Mouse (Mus musculus) lung, embryonic 16.5 days (tissue): ENCODE data around the gene Tgif2. TPM values are rescaled to one million over a fixed set of nuclear protein-coding genes. Genes with fewer than 3 reads are reported as not detected.
"Not testable (repeated sequence)": the region's sequence is repeated elsewhere in the genome, so short reads cannot be mapped to it uniquely, and the experiment has no call there.

ENCODE experiments used
- ATAC-seq: fragments of 200-750 bp; cut with Nextera tagmentation; 2 replicates; pipeline ENCODE4 v1.8.0; 2017; ENCODE audit warnings: low read depth, mild to moderate bottlenecking, moderate library complexity
- H3K27ac ChIP-seq: fragments of 300-500 bp; sonication (generic); 2 replicates; pipeline ENCODE4 v1.5.1; 2014; ENCODE audit warnings: mild to moderate bottlenecking, control low read depth, low read length
- H3K27me3 ChIP-seq: fragments of 300-500 bp; sonication (generic); 2 replicates; pipeline ENCODE4 v1.6.1; 2014; ENCODE audit warnings: low read depth, low read length, mixed read lengths; ENCODE audit not compliant: control insufficient read depth, insufficient read depth
- H3K36me3 ChIP-seq: fragments of 300-500 bp; sonication (generic); 2 replicates; pipeline ENCODE4 v1.6.1; 2014; ENCODE audit warnings: low read length; ENCODE audit not compliant: control insufficient read depth, insufficient read depth
- H3K4me1 ChIP-seq: fragments of 300-500 bp; sonication (generic); replicated peaks from 2 replicates; pipeline ENCODE4 v1.6.1; 2014; ENCODE audit warnings: low read length, mixed read lengths; ENCODE audit not compliant: control insufficient read depth, insufficient read depth
- H3K4me2 ChIP-seq: fragments of 300-500 bp; sonication (generic); 2 replicates; pipeline ENCODE4 v1.6.1; 2014; ENCODE audit warnings: low read depth, low read length, control low read depth
- H3K4me3 ChIP-seq: fragments of 300-500 bp; sonication (generic); 2 replicates; pipeline ENCODE4 v1.5.1; 2014; ENCODE audit warnings: mild to moderate bottlenecking, low read length, control low read depth
- H3K9ac ChIP-seq: fragments of 300-500 bp; sonication (generic); 2 replicates; pipeline ENCODE4 v1.6.1; 2014; ENCODE audit warnings: low read length, control low read depth
- H3K9me3 ChIP-seq: fragments of 300-500 bp; sonication (generic); 2 replicates; pipeline ENCODE4 v1.6.1; 2016; ENCODE audit warnings: low read length; ENCODE audit not compliant: control insufficient read depth
- WGBS: fragments of 180-500 bp; shearing (Covaris S2); extraction: QIAGEN DNeasy Blood & Tissue Kit; methylation state at CpG from one replicate; pipeline ENCODE4 v1.1.7; 2014; 5-methylcytosine and 5-hydroxymethylcytosine counted together
- polyA plus RNA-seq: library from polyadenylated mRNA; unstranded; fragments of >200 nt; fragmentation: Nextera tagmentation; extraction: Ambion mirVana; gene quantifications from 2 replicates; pipeline ENCODE4 v1.2.1, GENCODE M21; 2015

The Tgif2 gene
- polyA plus RNA-seq, 1 experiment from 2014 or later = 47.7 TPM

DNA sequence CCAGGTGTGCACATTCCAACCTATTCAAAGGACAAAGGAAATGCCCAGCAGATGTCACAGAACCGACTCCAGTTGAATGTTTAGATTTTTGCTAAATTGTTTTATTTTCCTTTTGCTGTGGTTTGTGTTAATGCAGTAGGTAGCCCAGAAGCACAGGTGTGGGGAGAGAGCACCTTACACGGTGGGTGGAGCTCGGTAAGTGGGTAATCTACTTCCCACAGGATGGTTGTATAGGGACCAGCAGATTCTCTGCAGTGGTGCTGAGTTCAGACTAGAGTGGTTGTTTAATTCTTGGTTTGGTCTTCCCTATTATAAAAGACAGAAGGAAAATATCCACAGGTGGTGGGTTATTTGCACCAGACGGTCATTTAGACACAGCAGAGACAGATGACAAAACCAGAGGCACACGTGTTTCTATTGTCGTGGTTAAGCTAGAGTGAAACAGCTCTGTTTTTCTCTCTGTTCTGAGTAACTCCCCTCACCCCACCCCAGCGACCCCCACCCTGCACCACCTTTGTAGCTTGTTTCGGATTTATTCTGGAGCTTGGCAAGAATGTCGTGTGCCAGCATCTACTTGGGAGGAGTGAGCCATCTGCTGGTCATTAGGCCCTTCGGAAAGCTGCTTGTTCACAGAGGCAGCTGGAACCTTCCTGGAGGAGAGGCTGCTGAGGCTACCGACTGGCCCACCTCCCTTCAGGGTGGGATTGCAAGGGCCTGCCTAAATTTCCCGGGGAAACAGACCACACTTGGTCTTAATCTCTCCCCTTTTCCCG lies 14.4 kb downstream of the Tgif2 start:
- 45% methylated on average over 13 of the region's 13 CpGs for WGBS
- ATAC-seq = peak; percentile 32; the same call in 1 of the 2 replicates
- H3K27ac ChIP-seq = 0 out of 2 replicates have a peak overlapping the region, but pooled peaks have one; percentile 13
- H3K9me3 ChIP-seq, H3K4me1 ChIP-seq, H3K9ac ChIP-seq, H3K4me3 ChIP-seq, H3K27me3 ChIP-seq, H3K4me2 ChIP-seq: not testable (repeated sequence)
- H3K36me3 ChIP-seq = peaks cover 19% of the 10 kb centered on the region

DNA sequence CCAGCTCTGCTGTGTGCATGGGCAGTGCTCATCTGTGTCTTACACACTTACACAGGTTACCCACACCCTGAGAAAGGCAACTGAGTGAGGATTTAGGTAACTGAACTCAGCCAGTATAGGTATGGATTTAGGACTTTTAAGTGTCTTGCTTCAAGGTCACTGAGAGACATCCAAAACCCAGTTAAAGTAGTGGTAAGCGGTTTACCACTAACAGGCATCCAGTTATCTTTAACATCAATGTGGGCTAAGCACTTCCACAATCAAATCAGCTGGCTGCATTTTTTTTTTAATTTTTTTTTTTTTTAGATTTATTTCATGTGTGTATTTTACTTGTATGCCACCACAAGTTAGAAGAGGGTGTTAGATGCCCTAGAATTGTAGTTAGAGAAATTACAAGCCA lies 16.5 kb downstream of the Tgif2 start:
- Histone ChIP-seq H3K4me3 (no peak overlapping the region), H3K9me3 (no peaks in the 10 kb centered on the region), H3K27me3 (no peaks in the 10 kb centered on the region), H3K27ac (no peak overlapping the region), H3K4me2 (no peak overlapping the region), H3K36me3 (peaks cover 11% of the 10 kb centered on the region), H3K4me1 (peaks cover 3% of the 10 kb centered on the region), H3K9ac (no peak overlapping the region)
- no peak for ATAC-seq
- WGBS = 89% methylated on average over 1 of the region's 1 CpGs

DNA sequence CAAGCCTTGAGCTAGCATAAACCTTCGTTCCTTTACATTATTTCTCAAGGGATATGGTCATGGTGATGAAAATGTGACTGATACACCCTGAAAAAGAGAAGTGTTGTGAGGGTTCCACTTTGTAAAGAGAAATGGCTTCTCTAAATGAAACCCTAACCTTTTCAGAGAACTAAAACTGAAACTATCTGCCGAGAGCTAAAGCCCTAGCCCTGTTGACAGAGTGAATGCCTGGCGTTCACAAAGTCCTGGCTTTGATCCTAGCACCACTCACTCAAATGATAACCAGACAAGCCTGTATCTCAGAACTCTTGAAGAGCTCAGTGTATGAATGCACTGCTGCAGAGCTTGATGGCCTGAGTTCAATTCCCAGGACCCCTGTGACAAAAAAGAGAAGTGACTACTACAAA lies 17.6 kb downstream of the Tgif2 start:
- no peak overlapping the region for H3K4me3 ChIP-seq
- peaks cover 7% of the 10 kb centered on the region for H3K36me3 ChIP-seq
- no peak for ATAC-seq
- no peak overlapping the region for H3K4me2 ChIP-seq
- H3K9ac ChIP-seq = no peak overlapping the region
- WGBS = 39% methylated on average over 3 of the region's 3 CpGs
- H3K27ac ChIP-seq = peak overlapping the region; percentile 34
- H3K4me1 ChIP-seq = peaks cover 9% of the 10 kb centered on the region
- no peaks in the 10 kb centered on the region for H3K9me3 ChIP-seq
- no peaks in the 10 kb centered on the region for H3K27me3 ChIP-seq

DNA sequence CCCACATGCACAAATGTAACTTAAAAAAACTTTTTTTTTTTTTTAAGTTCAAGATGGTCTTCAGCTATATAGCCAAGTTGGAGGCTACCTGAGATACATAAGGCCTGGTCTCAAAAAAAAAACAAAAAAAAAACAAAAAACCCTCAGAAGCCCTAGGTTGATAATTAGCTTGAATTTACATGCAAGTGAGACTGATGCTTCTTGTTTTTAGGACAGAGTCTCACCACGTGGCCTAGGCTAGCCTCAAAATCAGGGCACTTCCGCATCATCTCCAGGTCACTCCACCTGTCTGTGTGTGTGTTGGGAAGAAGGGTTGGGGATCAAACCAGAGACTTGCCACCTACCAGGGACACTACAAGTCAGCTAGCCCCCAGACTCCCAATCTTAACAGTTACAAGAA lies 18.0 kb downstream of the Tgif2 start, which contains the start of gene 4930518I15Rik:
TSS of gene 4930518I15Rik (minus strand) at position 112 of the 400 bp plus-strand sequence.
- WGBS = 84% methylated on average over 2 of the region's 2 CpGs
- Histone ChIP-seq H3K4me1 (peaks cover 9% of the 10 kb centered on the region), H3K36me3 (peaks cover 7% of the 10 kb centered on the region), H3K4me3 (no peak within 1 kb of the TSS), H3K27ac (peak within 1 kb of the TSS; percentile 40), H3K9ac (peak within 1 kb of the TSS; percentile 35; the same call in 1 of the 2 replicates), H3K9me3 (no peaks in the 10 kb centered on the region), H3K27me3 (no peaks in the 10 kb centered on the region), H3K4me2 (no peak within 1 kb of the TSS)
- ATAC-seq = no peak

DNA sequence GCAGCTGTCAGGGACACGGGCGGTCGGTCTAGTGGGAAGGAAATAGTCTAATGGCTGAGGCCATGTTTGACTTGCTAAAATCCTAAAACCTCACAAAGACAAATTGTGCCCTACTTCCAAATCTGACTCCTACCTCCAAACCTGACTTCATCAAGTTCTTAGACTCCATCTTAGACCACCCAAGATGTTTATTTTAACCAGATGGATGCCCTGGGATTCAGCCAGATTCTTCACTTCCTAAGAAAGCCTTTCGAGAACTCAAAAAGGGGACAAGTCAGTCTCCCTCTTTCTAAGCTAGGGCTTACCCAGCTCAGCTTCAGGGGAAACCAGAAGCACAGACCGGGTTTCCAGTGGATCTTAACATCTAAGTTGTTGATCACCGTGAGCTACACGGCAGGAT lies 18.9 kb downstream of the Tgif2 start:
- Histone ChIP-seq H3K27ac (peak overlapping the region; percentile 40), H3K27me3 (no peaks in the 10 kb centered on the region), H3K4me2 (no peak overlapping the region), H3K4me1 (peaks cover 9% of the 10 kb centered on the region), H3K4me3 (no peak overlapping the region), H3K9ac (peak overlapping the region; percentile 35; the same call in 1 of the 2 replicates), H3K9me3 (no peaks in the 10 kb centered on the region), H3K36me3 (peaks cover 7% of the 10 kb centered on the region)
- WGBS = 53% methylated on average over 7 of the region's 7 CpGs
- no peak for ATAC-seq

DNA sequence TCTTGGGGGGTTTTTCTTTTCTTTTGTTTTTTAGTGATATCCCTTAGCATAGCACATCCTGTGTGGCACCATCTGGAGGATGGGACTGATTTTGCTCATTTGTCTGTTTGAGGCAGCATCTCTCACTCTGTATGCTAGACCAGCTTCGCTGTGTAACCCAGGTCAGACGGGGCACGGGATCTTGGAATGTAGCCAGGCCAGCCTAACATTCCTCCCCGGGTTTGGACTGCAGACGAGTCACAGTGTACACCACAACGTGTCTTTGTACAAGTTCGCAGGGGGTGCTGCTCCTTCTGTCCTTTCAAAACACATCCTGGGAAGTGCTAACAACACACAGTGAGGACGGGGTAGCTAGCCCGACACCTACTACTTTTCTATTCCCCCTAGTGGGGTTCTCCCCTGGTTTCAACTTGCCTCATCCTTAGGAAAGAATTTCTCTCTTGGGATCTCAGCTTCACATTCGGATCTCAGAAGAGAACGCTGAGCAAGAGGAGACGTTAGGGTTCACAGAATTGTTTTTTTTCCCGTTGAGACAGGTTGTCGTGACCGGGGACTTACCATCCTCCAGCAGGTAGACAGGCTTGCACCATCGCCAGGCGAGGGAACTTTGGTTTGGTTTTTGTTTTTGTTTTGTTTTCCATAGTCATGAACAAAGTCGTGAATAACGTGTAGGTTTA lies 22.4 kb downstream of the Tgif2 start:
- ATAC-seq = no peak
- Histone ChIP-seq H3K36me3 (peaks cover 5% of the 10 kb centered on the region; the same call in 1 of the 2 replicates), H3K4me1 (peaks cover 20% of the 10 kb centered on the region), H3K4me3 (peak overlapping the region; percentile 98), H3K27ac (peak overlapping the region; percentile 97), H3K27me3 (no peaks in the 10 kb centered on the region), H3K4me2 (peak overlapping the region; percentile 78), H3K9me3 (no peaks in the 10 kb centered on the region), H3K9ac (peak overlapping the region; percentile 69)
- WGBS = 0% methylated on average over 19 of the region's 19 CpGs

DNA sequence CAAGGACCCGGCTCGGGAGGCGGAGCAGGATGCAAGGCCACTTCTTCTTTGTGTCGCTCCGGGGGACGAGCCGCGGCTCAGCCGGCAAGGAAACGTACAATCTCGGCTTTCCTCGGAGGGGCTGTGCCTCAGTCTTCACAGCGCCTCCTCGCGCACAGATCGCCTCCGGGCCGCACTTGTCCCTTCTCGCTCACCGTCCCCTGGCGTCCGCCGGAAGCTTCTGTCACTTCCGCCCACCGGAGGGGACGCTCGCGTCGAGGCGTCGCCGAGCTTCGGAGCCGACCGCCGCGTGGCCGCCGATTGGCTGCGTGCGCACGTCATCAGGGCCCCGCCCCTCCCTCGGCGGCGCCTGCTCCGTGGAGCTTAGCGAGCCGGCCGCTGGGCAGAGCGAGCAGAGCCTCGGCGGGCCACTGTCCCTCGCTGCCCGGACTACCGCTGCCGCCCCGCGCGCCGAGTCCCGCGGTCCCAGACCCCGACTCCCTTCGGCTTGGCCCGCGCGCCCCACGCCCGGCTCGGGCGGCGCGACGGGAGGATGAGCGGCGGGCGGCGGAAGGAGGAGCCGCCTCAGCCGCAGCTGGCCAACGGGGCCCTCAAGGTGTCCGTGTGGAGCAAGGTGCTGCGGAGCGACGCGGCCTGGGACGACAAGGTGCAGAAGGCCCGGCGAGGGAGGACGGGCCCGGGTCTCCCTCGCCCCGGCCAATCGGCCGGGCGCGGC lies 23.1 kb downstream of the Tgif2 start, which contains the start of gene Rab5if:
TSS of gene Rab5if (plus strand) at position 357 of the 715 bp plus-strand sequence.
- ATAC-seq = peak; percentile 97
- Histone ChIP-seq H3K27me3 (no peaks in the 10 kb centered on the region), H3K36me3 (peaks cover 5% of the 10 kb centered on the region; the same call in 1 of the 2 replicates), H3K9ac (peak within 1 kb of the TSS; percentile 99), H3K27ac (peak within 1 kb of the TSS; percentile 97), H3K4me3 (peak within 1 kb of the TSS; percentile 98), H3K4me1 (peaks cover 20% of the 10 kb centered on the region), H3K4me2 (peak within 1 kb of the TSS; percentile 78), H3K9me3 (no peaks in the 10 kb centered on the region)
- WGBS = 0% methylated on average over 80 of the region's 98 CpGs

DNA sequence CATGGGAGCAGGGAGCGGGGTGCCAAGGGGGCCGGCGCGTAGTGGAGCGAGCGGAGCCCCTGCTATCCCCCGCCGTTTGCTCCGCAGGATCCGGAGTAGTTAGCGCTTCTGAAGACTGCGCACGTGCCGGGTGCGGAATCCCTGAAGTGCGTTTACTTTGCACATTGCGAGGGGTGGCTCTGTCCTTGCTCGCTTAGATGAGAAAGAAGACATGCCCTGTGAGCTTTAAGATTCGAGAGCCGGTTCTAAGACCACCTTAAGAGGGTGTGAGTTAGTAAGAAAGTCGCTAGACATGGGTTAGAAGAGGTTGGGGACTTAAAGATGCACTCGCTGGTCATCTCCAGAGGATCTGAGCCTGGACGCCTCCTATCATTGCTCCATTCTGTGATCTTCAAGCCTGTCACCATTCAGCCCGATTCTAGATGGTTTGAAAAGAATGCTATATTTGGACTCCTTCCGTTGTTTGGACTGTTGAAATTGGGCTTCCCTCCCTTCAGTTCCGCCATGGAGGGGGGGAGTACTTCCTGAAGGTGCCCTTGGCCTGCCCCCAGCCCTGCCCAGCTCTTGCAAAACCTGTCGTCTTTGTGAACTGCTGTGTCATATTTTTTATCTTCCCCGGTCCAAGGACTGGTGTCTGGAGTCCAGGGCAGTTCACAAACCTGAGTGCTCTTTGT lies 23.8 kb downstream of the Tgif2 start:
- H3K9ac ChIP-seq = peak overlapping the region; percentile 99
- peak overlapping the region; percentile 61 for H3K4me2 ChIP-seq
- H3K36me3 ChIP-seq = peaks cover 5% of the 10 kb centered on the region; the same call in 1 of the 2 replicates
- H3K4me1 ChIP-seq = peaks cover 18% of the 10 kb centered on the region
- peak overlapping the region; percentile 94 for H3K27ac ChIP-seq
- H3K9me3 ChIP-seq = no peaks in the 10 kb centered on the region
- H3K27me3 ChIP-seq = no peaks in the 10 kb centered on the region
- ATAC-seq = peak; percentile 3; the same call in 1 of the 2 replicates
- H3K4me3 ChIP-seq = peak overlapping the region; percentile 98
- WGBS = 1% methylated on average over 28 of the region's 28 CpGs
